Comparison of ENCODE assay signal across 8 mouse cellular contexts in genomic region chr17:33978631-33979031, GRCm38 (mm10). TPM values are rescaled to one million over a fixed set of nuclear protein-coding genes. Genes with fewer than 3 reads are reported as not detected.
DNase-seq lines count a peak whose midpoint lies in the region; ATAC-seq and TF ChIP-seq lines count a peak whose summit lies in the region.

No protein-coding gene starts in this region.

- no peaks in the 10 kb centered on the region for H3K79me2 ChIP-seq in MEL (ENCODE audit: control insufficient read depth, insufficient read depth, low read length, poor library complexity)

- TF ChIP-seq CTCF in MEL (IDR thresholded peaks at IDR 0.05 in 2 of 3, conservative IDR thresholded peaks at IDR 0.05 in 1 of 3; ENCODE audit: control insufficient read depth in 1 of 3, insufficient read depth in 1 of 3, low read depth in 2 of 3, low read length in 3 of 3, poor library complexity in 1 of 3, severe bottlenecking in 1 of 3) = no peak

- DNase-seq in MEL (ENCODE audit: low read depth, low spot score) = peak; percentile 49
- DNase-seq in brain, adult 2 months (ENCODE audit: low read depth, low spot score) = peak; percentile 98
- no peak for DNase-seq in forebrain, embryonic 11.5 days (ENCODE audit: low spot score)
- DNase-seq in heart, postnatal 36 days = peak; percentile 76 to 79
- DNase-seq in large intestine, adult 2 months (ENCODE audit: low read depth, low spot score) = peak; percentile 93
- DNase-seq in spleen, postnatal 14 days (ENCODE audit: low spot score in 2 of 2) = peak; percentile 59 to 73
- no peak for DNase-seq in ovary, postnatal 14 days (ENCODE audit: low spot score)

- no peaks in the 10 kb centered on the region for H3K4me1 ChIP-seq in MEL (ENCODE audit: control insufficient read depth in 1 of 2, insufficient read depth in 2 of 2, low read length in 2 of 2)
- H3K4me1 ChIP-seq in forebrain, embryonic 11.5 days (replicated peaks; ENCODE audit: control insufficient read depth, insufficient read depth, low read length) = peaks cover 8% of the 10 kb centered on the region; the same call in 1 of the 2 replicates

- TF ChIP-seq POLR2A in MEL (IDR thresholded peaks at IDR 0.05; ENCODE audit: control insufficient read depth in 1 of 2, insufficient read depth in 1 of 2, low read depth in 1 of 2, low read length in 2 of 2, poor library complexity in 1 of 2) = no peak

- no peak for ATAC-seq in forebrain, embryonic 11.5 days (replicated peaks; ENCODE audit: low FRiP score)
- ATAC-seq in megakaryocyte-erythroid progenitor cell, adult 5-6 weeks (replicated peaks; ENCODE audit: low FRiP score, low TSS enrichment, poor library complexity, severe bottlenecking) = peak; percentile 82

- H3K9me3 ChIP-seq in MEL (replicated peaks; ENCODE audit: insufficient read depth, low read length) = no peaks in the 10 kb centered on the region
- no peaks in the 10 kb centered on the region for H3K9me3 ChIP-seq in forebrain, embryonic 11.5 days (ENCODE audit: control insufficient read depth, low read length)

- H3K9ac ChIP-seq in MEL (ENCODE audit: control insufficient read depth, low read depth, low read length, poor library complexity, severe bottlenecking) = peak overlapping the region; percentile 54
- peak overlapping the region; percentile 20 for H3K9ac ChIP-seq in forebrain, embryonic 11.5 days (ENCODE audit: low read length)

- H3K27ac ChIP-seq in MEL (ENCODE audit: control insufficient read depth, low read depth, low read length) = no peak overlapping the region
- H3K27ac ChIP-seq in forebrain, embryonic 11.5 days (ENCODE audit: low read depth, low read length) = no peak overlapping the region

- intact Hi-C loops in heart, postnatal 36 days (cut with DNase I) = no loop called here

- no peak for TF ChIP-seq EP300 in MEL (IDR thresholded peaks at IDR 0.05; ENCODE audit: low read depth in 1 of 2, low read length in 2 of 2)

- H3K4me2 ChIP-seq in forebrain, embryonic 11.5 days (ENCODE audit: low read depth, low read length, severe bottlenecking) = peak overlapping the region; percentile 54

- no peak for TF ChIP-seq RAD21 in MEL (IDR thresholded peaks at IDR 0.05; ENCODE audit: low read depth, low read length)

- H3K4me3 ChIP-seq in MEL (ENCODE audit: control insufficient read depth in 1 of 2, insufficient read depth in 1 of 2, low read depth in 2 of 2, low read length in 2 of 2) = peak overlapping the region in 1 of 2 experiments; percentile 59; a peak in 2 of 4 replicates
- peak overlapping the region; percentile 31 for H3K4me3 ChIP-seq in forebrain, embryonic 11.5 days (ENCODE audit: low read depth, low read length)

- H3K36me3 ChIP-seq in MEL (ENCODE audit: control insufficient read depth in 1 of 2, insufficient read depth in 2 of 2, low read length in 2 of 2) = no peaks in the 10 kb centered on the region
- H3K36me3 ChIP-seq in forebrain, embryonic 11.5 days (ENCODE audit: control insufficient read depth, insufficient read depth, low read length) = no peaks in the 10 kb centered on the region

- peaks cover under 1 to 1% of the 10 kb centered on the region in 2 experiments; a peak in 2 of 4 replicates for H3K27me3 ChIP-seq in MEL (ENCODE audit: control insufficient read depth in 1 of 2, insufficient read depth in 2 of 2, low read length in 2 of 2)
- H3K27me3 ChIP-seq in forebrain, embryonic 11.5 days (ENCODE audit: control insufficient read depth, insufficient read depth, low read length) = peaks cover 31% of the 10 kb centered on the region

- WGBS in forebrain, embryonic 11.5 days = under 1% methylated on average over 15 of the region's 17 CpGs
- WGBS in large intestine, adult 2 months = under 1% methylated on average over 17 of the region's 17 CpGs

TF ChIP-seq in MEL, 35 proteins besides CTCF, POLR2A, EP300 and RAD21:
- TF ChIP-seq ZKSCAN1 (IDR thresholded peaks at IDR 0.05; ENCODE audit: low read depth, low read length) (no peak), GATA1 (IDR thresholded peaks at IDR 0.05; ENCODE audit: low read depth, low read length) (no peak), CHD1 (IDR thresholded peaks at IDR 0.05; ENCODE audit: low read depth, low read length) (no peak), MAFK (IDR thresholded peaks at IDR 0.05; ENCODE audit: borderline replicate concordance, low read depth, low read length) (no peak), NELFE (IDR thresholded peaks at IDR 0.05; ENCODE audit: low read depth, low read length) (0 out of 2 replicates have a peak, but pooled peaks have one; percentile 8), UBTF (IDR thresholded peaks at IDR 0.05; ENCODE audit: borderline replicate concordance, insufficient read depth, low read depth, low read length) (no peak)

RNA-seq across cellular contexts. Expression of gene H2-K1, which starts 21.5 kb away (rescaled TPM):
- 81.1 and 87.9 TPM in 2 replicates for total RNA-seq in MEL (2012; rRNA removed)
- 100 to 1,000 TPM in 1 of 2 experiments, not detected in 1; 113 TPM for polyA plus RNA-seq in MEL (2012; ENCODE audit: insufficient read depth in 1 of 2, insufficient read length in 2 of 2, low read depth in 1 of 2, low replicate concordance in 2 of 2, missing spikeins in 1 of 2)
- polyA plus RNA-seq in forebrain, embryonic 11.5 days (2014; fragmentation: Nextera tagmentation; extraction: Ambion mirVana) = 35.7 and 40.1 TPM in 2 replicates
- total RNA-seq in heart, postnatal 36 days (2021) = 100 to 1,000 TPM in 1 of 2 experiments, 10 to 100 TPM in 1; 79.0 to 116 TPM
- 5,020 and 5,402 TPM in 2 replicates for polyA plus RNA-seq in large intestine, adult 2 months (2012; rRNA removed)
- total RNA-seq in megakaryocyte-erythroid progenitor cell, adult 5-6 weeks (2014; fragmentation: Nextera tagmentation) = 870 and 1,054 TPM in 2 replicates
- 664 and 816 TPM in 2 replicates for total RNA-seq in megakaryocyte-erythroid progenitor cell, adult 5-6 weeks (2017)

RNA-seq across cellular contexts. Expression of gene Rps18, which starts 22.8 kb away (rescaled TPM):
- total RNA-seq in MEL (2012; rRNA removed) = 252 and 286 TPM in 2 replicates
- polyA plus RNA-seq in MEL (2012; ENCODE audit: insufficient read depth in 1 of 2, insufficient read length in 2 of 2, low read depth in 1 of 2, low replicate concordance in 2 of 2, missing spikeins in 1 of 2) = 1,000 to 10,000 TPM in 1 of 2 experiments, not detected in 1; 1,183 TPM
- 1,265 and 1,326 TPM in 2 replicates for polyA plus RNA-seq in forebrain, embryonic 11.5 days (2014; fragmentation: Nextera tagmentation; extraction: Ambion mirVana)
- total RNA-seq in heart, postnatal 36 days (2021) = 100 to 1,000 TPM; 411 to 417 TPM
- polyA plus RNA-seq in large intestine, adult 2 months (2012; rRNA removed) = 617 and 700 TPM in 2 replicates
- total RNA-seq in megakaryocyte-erythroid progenitor cell, adult 5-6 weeks (2014; fragmentation: Nextera tagmentation) = 6,055 and 6,432 TPM in 2 replicates
- total RNA-seq in megakaryocyte-erythroid progenitor cell, adult 5-6 weeks (2017) = 1,728 and 1,730 TPM in 2 replicates

RNA-seq across cellular contexts. Expression of gene Vps52, which starts 23.0 kb away (rescaled TPM):
- 20.6 and 23.6 TPM in 2 replicates for total RNA-seq in MEL (2012; rRNA removed)
- 10 to 100 TPM in 1 of 2 experiments, not detected in 1; 40.7 TPM for polyA plus RNA-seq in MEL (2012; ENCODE audit: insufficient read depth in 1 of 2, insufficient read length in 2 of 2, low read depth in 1 of 2, low replicate concordance in 2 of 2, missing spikeins in 1 of 2)
- polyA plus RNA-seq in forebrain, embryonic 11.5 days (2014; fragmentation: Nextera tagmentation; extraction: Ambion mirVana) = 44.0 and 46.8 TPM in 2 replicates
- 10 to 100 TPM; 38.8 to 41.4 TPM for total RNA-seq in heart, postnatal 36 days (2021)
- polyA plus RNA-seq in large intestine, adult 2 months (2012; rRNA removed) = 44.6 and 59.1 TPM in 2 replicates
- total RNA-seq in megakaryocyte-erythroid progenitor cell, adult 5-6 weeks (2014; fragmentation: Nextera tagmentation) = 41.4 and 51.4 TPM in 2 replicates
- total RNA-seq in megakaryocyte-erythroid progenitor cell, adult 5-6 weeks (2017) = 17.4 and 26.2 TPM in 2 replicates

RNA-seq across cellular contexts. Expression of gene B3galt4, which starts 27.3 kb away (rescaled TPM):
- 2.2 and 2.5 TPM in 2 replicates for total RNA-seq in MEL (2012; rRNA removed)
- 1 to 10 TPM in 1 of 2 experiments, not detected in 1; 2.9 TPM for polyA plus RNA-seq in MEL (2012; ENCODE audit: insufficient read depth in 1 of 2, insufficient read length in 2 of 2, low read depth in 1 of 2, low replicate concordance in 2 of 2, missing spikeins in 1 of 2)
- 4.0 and 4.3 TPM in 2 replicates for polyA plus RNA-seq in forebrain, embryonic 11.5 days (2014; fragmentation: Nextera tagmentation; extraction: Ambion mirVana)
- total RNA-seq in heart, postnatal 36 days (2021) = 1 to 10 TPM; 2.7 to 2.9 TPM
- polyA plus RNA-seq in large intestine, adult 2 months (2012; rRNA removed) = 15.6 and 19.8 TPM in 2 replicates
- total RNA-seq in megakaryocyte-erythroid progenitor cell, adult 5-6 weeks (2014; fragmentation: Nextera tagmentation) = 0.90 and 1.8 TPM in 2 replicates
- total RNA-seq in megakaryocyte-erythroid progenitor cell, adult 5-6 weeks (2017) = 2.7 TPM in 1 of 2 replicates, not detected in the other

RNA-seq across cellular contexts. Expression of gene Wdr46, which starts 38.2 kb away (rescaled TPM):
- total RNA-seq in MEL (2012; rRNA removed) = 97.6 and 100 TPM in 2 replicates
- 100 to 1,000 TPM in 1 of 2 experiments, not detected in 1; 131 TPM for polyA plus RNA-seq in MEL (2012; ENCODE audit: insufficient read depth in 1 of 2, insufficient read length in 2 of 2, low read depth in 1 of 2, low replicate concordance in 2 of 2, missing spikeins in 1 of 2)
- polyA plus RNA-seq in forebrain, embryonic 11.5 days (2014; fragmentation: Nextera tagmentation; extraction: Ambion mirVana) = 42.6 and 47.2 TPM in 2 replicates
- 10 to 100 TPM; 10.1 to 11.5 TPM for total RNA-seq in heart, postnatal 36 days (2021)
- 19.1 and 23.6 TPM in 2 replicates for polyA plus RNA-seq in large intestine, adult 2 months (2012; rRNA removed)
- total RNA-seq in megakaryocyte-erythroid progenitor cell, adult 5-6 weeks (2014; fragmentation: Nextera tagmentation) = 75.2 and 76.4 TPM in 2 replicates
- 78.8 and 105 TPM in 2 replicates for total RNA-seq in megakaryocyte-erythroid progenitor cell, adult 5-6 weeks (2017)

Comparison
In these comparisons a context has a peak if more than half of its experiments do, and no peak if none do; other contexts are left out.
1. DNase-seq: peak in MEL (single experiment), brain, adult 2 months (single experiment), heart, postnatal 36 days (2 of 2), large intestine, adult 2 months (single experiment) and spleen, postnatal 14 days (2 of 2); none in forebrain, embryonic 11.5 days (single experiment) and ovary, postnatal 14 days (single experiment).